Mouse (Mus musculus): Measurements from ENCODE around the gene Syt5.

Syt5 gene

DNA sequence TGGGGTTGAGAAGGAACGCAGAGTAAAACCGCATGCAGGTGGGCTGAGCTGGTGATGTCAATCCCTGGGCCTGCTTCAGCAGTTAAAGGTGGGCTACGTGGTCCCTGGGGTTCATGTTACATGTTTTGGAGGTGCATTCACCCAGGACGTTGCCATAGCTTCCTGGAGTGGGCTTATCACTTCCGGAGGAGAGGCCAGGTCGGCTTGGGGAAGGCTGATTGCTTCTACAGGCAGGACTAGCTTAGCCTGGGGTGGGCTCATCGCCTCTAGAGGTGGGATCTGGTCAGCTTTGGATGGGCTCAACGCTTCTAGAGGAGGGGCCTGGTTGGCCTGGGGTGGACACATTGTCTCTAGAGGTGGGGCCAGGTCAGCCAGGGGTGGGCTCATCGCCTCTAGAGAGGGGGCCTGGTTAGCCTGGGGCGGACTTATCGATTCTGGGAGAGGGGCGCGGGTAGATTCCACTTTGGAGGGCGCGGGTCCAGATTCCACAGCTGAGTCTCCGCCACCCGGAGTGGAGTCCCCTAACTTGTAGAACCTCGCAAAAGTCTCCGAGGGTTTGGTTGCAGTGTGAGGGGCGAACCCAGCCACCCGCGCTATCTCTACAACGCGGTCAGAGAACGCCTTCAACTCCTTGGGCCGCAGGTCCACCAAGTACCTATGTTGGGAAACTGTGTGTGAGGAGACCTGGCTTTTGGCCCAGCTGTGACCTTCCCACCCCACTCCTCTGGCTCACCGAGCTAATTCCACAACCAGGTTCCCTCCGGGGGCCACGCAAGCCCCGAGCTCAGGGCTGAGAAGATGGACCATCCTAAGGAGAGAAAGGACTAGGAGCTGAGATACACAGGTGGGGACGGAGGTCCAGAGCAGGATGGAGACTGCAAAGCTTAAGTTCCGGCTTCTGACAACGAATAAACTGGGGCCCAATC is 23.9 kb downstream of the Syt5 start:
- no peak for DNase-seq (ENCODE audit: low read depth, low spot score)

DNA sequence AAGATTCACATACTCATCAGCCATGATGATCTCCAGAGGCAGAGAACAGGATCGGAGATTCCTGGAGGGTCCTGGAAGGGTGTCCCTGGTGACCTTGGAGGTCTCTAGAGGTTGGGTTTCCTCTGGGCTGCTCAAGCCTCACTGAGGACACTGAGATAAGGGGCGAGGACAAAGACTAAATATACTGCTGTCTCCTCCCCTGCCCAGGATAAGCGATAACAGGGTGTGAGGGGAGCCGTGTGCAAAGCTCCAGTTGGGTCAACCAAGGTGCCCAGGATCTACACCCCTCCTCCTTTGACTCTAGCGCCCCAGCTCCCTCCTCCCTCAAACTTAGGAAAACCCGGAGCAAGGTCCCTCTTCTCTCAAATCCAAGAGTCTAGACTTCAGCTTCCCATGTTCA is 25.0 kb downstream of the Syt5 start:
- DNase-seq (ENCODE audit: low read depth, low spot score), result no peak

DNA sequence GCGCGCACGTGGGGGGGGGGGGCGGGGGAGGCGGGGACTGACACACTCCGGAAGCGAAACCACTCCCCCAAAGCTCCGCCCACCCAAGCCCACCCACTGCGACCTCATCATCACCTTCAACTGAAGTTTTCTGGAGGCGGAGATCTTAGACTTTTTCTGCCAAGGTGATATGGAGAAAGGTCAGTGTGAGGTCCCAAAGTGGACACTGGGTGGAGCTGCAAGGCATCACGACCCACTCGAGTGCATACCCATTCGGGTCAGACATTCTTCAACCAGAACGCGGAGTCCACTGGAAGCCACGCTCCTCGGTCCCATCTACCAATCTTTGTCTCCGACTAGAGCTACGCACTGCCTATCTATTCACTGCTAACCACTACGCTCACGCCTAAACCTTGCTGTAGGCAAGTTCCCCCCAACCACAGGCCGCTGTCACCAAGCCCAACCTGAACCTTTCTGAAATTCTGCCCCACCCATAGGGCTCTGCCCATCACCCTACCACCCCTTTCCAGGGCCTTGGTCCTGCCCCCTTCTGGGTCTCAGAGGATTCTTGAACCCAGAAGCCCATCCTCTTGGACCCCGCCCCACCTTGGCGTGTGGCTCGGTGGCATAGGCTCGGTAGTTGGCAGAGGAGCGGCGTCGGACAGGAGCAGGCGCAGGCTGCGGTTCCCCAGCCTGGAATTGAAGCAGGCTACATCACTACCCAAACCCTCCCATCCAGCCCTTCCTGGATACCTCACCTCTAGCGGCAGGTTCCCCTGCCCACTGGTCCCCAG is 25.9 kb downstream of the Syt5 start:
- no peak for DNase-seq (ENCODE audit: low read depth, low spot score)

DNA sequence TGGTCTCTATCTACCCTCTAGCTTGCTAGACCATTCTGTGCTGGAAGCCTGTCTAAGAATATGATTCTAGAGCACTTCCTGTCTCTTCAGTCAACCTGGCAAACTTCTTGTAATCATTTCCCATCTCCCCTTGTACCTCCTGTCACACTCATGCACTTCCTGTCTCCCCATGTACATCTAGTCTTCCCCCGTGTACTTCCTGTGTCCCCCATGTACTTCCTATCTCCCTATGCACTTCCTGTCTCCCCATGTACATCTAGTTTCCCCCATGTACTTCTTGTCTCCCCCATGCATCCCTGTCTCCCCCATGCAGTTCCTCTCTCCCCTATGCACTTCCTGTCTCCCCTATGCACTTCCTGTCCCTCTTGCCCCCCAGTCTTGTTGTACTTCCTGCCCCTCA is 28.9 kb downstream of the Syt5 start:
- no peak for DNase-seq (ENCODE audit: low read depth, low spot score)

DNA sequence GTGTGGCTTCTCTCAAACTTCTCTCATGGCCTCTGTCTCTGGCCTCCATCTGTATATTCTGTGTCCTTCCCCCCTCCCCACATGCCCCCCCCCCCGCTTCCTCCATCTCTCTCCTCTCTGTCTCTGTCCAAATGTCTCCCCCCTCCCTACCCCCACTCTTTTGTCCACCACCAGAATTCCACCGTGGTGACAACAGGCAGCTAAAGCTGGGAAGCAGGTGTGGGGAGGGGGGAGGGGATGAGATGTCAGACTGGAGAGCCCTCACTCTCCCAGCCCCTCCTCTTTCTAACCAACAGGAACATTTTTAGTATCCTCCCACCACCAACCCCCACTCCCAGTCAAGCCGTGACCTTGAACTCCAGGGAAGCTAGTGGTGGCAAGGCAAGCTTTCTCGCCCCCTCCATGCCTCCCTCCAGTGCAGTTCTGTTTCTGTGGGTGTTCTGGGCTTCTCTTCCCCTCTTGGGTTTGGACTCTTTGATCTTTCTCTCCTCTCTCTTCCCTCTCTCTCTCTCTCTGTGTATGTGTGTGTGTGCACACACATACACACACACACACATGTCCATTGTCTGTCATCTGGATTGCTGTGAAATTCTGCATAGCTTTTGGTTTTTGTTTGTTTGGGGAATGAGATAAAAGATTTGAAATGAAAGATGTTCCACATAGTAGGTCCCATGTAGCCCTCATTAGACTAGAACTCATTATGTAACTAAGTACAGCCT is 30.9 kb downstream of the Syt5 start, which contains the start of gene Tnnt1:
Gene Tnnt1, minus strand, starts transcription at position 51 of the 719 bp plus-strand sequence.
- DNase-seq (ENCODE audit: low read depth, low spot score), result no peak

DNA sequence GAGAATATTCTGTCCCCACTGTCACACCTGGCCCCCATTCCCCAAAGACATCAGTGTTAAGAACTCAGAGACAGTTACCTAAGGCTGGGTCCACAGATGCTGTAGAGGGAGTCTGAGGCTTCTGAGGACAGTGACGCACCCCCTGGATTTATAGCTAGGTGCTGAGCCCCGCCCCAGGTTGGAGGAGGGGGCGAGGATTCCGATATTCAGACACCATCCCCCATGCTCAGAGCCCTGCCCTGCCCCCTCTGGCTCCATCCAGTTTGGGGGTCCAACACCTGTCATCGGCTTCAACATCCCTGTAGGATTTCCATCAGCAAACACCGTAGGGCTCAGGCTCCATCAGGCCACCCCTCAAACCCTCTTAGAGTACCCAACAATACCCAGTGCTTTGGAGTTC is 31.5 kb downstream of the Syt5 start:
- DNase-seq (ENCODE audit: low read depth, low spot score), result no peak

DNA sequence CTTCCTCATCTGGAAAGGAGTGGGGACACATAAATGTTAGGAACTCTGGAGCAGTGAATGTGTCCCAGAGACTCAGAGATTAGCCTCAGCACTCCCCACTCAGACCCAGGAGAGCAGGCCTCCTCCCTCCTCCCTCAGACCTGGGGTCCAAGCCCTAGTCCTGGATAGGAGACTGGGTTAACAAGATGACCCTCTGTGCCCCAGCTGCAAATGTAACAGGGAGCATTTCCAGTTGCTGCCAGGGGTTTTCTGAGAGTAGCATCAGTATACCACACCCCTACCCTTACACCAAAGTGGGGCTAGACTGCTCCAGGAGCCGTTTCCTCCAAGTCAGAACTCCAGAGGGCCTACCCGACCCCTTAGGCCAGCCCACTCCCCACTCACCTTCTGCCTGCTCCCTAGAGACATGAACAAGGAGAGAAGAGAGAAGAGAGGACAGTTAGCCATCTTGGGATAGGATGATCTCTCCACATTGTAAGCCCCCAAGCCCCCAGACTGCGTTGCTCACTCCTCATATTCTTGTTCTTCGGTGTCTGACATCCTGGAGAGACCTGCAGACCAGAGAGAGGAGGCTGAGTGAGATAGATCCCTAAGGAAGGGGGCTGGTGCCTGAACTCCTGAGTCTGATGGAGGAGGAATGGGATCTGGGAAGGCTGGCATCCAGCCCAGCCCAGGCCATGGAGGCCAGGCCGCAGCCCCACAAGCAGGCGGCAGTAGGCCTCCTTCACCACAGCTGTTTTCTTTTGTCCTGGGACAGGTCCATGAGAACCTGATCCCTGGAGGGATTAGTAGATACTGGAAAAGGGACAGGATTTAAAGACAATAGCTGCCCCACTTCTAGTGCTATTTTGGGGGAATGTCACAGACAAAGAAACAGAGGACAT is 33.3 kb downstream of the Syt5 start:
- DNase-seq (ENCODE audit: low read depth, low spot score), result no peak

DNA sequence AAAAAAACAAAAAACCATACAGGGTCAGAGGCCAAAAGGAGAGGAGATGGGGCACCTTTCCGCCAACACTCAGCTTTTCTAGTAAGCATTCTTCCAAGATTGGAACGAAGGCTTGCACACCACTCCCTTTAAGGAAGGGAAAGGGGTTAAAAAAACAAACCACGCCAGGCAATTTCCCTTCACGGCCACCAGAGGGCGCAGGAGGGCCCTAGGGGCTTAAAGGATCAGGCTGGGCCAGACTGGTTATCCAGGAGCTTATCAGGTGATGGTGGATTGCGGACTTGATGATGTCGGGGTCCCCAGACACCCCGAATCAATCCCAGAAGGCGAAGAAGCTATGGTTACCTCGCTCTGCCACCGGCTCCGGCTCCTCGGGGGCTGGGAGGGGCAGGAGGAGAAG is 34.1 kb downstream of the Syt5 start:
- DNase-seq (ENCODE audit: low read depth, low spot score), result peak; percentile 46

DNA sequence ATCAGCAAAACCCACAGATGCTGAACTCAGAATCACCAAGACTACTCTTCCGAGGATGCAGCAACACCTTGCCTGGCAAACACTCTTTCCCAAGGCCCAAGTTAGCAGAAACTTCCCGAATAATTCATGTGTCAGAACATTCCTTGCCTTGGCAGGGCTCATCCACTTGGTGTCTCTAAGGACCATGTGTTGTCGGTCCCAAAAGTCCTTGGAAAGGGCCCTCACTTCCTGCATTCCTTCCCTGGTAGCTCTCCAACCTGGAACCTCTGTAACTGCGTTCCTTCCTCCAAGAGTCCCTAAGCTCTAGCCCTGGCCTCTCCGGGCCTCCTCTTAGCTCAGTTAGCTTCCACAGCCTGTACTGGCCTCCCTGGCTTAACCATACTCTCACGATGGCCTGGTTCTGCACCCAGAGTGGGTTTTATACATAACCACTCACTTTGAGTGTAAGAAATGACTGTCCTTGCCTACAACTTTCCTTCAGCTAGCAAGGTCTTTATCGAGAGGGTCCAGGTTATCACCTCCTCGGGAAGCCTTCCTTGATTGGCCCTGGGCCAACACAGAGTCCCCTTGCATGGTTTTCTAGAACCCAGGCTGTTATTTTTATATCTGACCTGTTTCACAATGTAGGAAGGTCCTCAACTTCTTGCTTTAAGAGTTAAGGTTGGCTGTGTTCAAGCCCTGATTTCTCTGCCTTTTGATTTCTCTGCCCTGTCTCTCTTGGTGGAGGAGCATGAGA is 35.7 kb downstream of the Syt5 start:
- no peak for DNase-seq (ENCODE audit: low read depth, low spot score)

DNA sequence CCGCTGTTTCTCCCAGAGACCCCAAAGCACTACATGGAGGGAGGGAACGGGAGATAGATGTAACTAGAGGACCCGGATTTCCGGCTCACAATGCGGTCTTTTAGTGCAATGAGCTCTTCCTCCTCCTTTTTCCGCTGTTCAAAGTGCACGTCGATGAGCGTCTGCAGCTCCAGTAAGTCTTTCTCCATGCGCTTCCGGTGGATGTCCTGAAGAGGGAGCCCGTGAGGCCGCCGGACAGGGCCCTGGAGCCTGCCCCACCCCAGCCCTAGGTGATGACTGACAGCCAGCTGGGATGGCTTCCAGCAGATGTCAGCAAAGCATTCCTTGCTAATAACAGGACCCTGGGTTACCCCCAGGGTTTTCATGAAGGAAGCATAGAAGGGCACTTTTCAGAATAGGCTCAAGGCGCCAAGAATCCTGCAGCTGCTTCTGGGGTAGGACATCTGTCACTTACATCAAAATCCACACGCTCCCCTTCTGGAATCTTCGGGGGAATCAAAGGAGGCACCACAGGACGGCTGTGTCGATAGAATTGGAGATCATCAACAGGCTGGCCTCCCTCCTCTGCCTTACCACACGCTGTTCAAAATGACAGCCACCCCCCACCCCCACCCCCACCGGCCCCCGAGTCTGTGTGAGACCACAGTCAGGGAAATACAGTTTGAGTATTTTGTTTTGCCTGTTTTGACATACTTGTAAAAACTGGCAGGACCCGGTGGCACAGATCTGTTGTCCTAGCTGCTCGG is 37.3 kb downstream of the Syt5 start:
- DNase-seq (ENCODE audit: low read depth, low spot score), result peak; percentile 59

DNA sequence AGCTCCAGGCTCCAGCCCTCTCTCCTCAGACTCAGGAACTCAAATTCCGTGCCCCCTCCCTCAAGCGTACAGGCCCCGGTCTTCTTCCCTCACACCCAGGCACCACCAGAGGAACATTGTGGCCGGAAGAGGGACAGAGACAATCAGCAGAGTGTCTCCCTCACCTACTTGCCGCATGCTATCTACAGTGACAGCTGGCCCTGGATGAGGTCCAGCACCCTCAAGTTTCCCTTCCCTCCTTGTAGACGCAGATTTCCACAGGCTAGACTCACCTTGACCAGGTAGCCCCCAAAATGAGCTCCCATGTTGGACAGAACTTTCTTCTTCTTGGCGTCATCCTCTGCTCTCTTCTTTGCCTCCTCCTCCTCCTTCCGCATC is 38.6 kb downstream of the Syt5 start:
- no peak for DNase-seq (ENCODE audit: low read depth, low spot score)

DNA sequence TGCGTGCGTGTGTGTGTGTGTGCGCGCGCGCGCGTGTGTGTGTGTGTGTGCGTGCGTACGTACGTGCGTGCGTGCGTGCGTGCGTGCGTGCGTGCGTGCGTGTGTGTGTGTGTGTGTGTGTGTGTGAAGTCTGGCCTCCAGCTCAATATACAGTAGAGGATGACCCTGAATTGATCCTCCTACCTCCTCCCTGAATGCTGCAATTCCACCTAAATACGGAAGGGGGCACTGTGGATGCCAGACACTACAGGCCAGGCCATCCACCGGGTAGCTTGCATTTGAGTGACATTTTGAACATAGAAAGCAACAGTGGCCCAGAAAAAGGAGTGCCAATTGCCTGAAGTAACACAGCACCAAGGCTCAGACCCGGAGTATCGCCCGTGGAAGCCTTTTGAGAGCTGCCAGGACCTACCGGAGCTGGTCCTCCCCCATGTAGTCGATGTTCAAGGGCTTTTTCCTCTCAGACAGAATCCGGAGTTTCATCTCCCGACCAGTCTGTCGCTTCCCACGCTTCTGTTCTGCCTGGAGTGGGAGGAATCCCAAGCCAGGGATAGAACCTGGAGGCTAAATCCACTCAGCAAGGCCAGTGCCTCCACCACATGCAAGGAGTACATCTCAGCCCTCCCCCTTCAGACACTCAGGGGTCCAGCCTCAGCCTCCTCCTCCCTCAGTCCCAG is 39.1 kb downstream of the Syt5 start:
- no peak for DNase-seq (ENCODE audit: low read depth, low spot score)

DNA sequence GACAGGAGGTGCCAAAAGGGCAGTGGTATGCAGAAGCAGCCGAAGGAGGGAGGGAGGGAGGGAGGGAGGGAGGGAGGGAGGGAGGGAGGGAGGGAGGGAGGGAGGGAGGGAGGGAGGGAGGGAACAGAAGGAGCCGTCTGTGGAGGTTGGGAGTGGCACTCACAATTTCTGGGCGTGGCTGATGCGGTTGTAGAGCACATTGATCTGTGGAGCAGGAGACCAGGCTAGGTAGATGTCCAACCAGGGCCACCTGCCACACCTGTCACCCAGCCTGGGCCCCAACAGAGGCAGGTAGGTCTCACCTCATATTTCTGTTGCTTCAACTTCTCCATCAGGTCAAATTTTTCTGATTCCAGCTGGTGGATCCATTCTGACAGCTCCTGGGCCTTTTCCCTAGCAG is 40.1 kb downstream of the Syt5 start:
- DNase-seq (ENCODE audit: low read depth, low spot score), result no peak

DNA sequence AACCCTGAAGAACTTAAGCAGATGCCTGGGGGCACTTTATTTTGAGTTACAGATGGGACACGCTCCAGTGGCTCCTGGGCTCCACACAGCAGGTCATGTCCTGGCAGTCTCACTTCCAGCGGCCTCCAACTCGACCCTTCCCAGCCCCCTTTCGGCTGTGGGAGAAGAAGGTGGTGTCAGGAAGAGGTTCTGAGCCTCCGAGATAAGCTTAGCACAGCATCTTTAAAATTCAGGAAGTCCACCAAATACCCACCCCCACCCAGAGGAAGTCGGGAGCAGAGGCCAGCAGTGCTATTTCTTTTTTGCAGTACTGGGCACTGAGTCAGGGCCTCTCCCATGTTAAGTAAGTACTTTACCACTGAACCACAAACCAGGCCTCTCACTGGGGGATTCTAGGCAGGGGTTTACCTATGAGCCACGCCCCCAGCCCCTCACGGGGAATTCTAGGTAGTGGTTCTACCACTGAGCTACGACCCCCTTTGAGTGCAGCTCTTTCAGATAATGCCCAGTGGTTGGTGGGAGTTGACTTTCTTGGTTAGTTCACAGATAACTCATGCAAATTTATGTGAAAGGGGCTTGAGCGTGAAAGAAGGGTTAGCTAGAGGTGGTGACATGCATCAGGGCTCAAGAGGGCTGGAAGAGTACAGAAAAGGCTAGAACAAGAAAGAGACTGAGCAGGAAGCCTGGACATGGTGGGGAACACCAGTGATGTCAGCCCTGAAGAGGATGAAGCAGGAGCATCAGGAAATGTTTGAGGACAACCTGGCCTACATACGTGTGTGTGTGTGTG is 42.5 kb downstream of the Syt5 start:
- no peak for DNase-seq (ENCODE audit: low read depth, low spot score)

DNA sequence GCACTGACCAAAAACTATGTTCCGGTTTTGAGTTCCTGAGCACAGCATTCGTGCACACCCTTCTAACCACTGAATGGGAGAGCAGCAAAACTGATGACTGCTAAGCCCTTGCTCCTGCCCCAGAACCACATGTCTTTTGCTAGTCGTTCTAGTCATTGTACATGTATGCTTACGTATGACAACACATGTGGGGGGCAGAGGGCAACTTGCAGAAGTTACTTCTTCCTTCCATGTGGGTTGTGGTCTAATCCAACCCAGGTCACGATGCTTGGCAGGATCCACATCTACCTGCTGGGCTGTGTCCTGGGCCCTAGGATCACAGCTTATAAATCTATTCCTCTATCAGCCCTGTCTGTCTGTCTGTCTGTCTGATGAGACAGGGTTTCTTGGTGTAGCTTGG is 43.5 kb downstream of the Syt5 start:
- DNase-seq (ENCODE audit: low read depth, low spot score), result no peak

DNA sequence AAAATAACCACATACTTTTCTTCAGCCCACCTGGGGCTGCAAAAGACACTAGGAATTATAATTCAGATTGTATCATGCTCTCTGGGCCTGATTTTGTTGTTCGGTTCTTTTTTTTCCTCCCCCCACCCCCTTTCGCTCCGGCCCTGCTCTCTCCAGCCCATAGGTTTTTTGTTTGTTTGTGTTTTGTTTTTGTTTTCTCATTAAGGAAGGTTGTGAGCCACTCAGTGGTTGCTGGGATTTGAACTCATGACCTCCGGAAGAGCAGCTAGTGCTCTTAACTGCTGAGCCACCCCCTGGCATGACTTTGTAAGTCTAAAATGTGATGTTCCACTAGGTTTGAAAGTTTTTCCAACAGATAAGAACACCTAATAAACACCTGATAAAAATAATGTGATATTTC is 44.2 kb downstream of the Syt5 start:
- no peak for DNase-seq (ENCODE audit: low read depth, low spot score)

DNA sequence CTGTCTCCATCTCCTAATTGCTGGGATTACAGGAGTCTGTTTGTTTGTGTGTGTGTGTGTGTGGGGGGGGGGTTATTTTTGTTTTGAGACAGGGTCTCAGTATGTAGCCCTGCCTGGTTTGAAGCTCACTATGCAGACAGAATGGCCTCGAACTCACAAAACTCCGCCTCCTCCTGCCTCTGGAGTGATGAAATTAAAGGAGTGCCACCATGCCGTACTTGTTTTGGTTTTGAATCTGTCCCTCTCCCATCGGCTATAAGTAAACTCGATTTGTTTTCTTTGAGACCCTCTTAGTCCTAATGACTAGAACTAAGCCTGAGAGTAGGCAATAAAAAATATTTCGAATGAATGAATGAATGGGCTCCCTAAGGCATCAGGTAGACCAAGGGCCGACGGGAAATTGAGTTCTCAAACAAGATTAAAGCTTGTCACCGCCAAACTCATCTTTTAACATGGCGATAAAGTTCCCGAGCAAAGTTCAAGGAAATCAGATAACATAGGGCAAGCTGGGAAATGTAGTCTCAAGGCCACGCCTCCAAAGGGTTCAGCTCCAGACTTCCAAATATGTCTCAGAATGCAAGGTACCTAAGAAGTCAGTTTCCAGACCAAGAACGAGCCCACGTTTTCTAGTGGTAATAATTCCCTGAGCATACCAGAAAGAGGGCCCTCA is 44.8 kb downstream of the Syt5 start:
- no peak for DNase-seq (ENCODE audit: low read depth, low spot score)

All from retina, adult 2 months (tissue).